Mouse (Mus musculus) erythroblast, embryonic 14.5 days (primary cell): ENCODE data around the gene Myo1c. TPM values are rescaled to one million over a fixed set of nuclear protein-coding genes. Genes with fewer than 3 reads are reported as not detected.

ENCODE experiments used
- H3K27me3 ChIP-seq: 2 replicates; pipeline ENCODE4 v1.6.1; 2012; ENCODE audit warnings: inconsistent platforms; ENCODE audit not compliant: control insufficient read depth
- H3K36me3 ChIP-seq: 2 replicates; pipeline ENCODE4 v1.6.1; 2012; ENCODE audit warnings: mild to moderate bottlenecking, inconsistent platforms; ENCODE audit not compliant: control insufficient read depth
- H3K4me1 ChIP-seq: 2 replicates; pipeline ENCODE4 v1.6.1; 2012; ENCODE audit warnings: inconsistent platforms; ENCODE audit not compliant: control insufficient read depth
- H3K4me3 ChIP-seq: replicated peaks from 2 replicates; pipeline ENCODE3; 2012; ENCODE audit warnings: moderate library complexity, mild to moderate bottlenecking, inconsistent platforms
- H3K9me3 ChIP-seq: 2 replicates; pipeline ENCODE4 v1.6.1; 2012; ENCODE audit warnings: low read length, inconsistent platforms, mixed read lengths; ENCODE audit not compliant: control insufficient read depth
- GATA1 ChIP-seq: IDR thresholded peaks from 2 replicates; pipeline ENCODE4 v1.6.1; 2012; ENCODE audit warnings: low read length, inconsistent platforms, mixed read lengths
- TAL1 ChIP-seq: IDR thresholded peaks from 3 replicates; pipeline ENCODE4 v1.6.1; 2012; ENCODE audit warnings: low read length, inconsistent platforms, mixed read lengths
- polyA plus RNA-seq: library from polyadenylated mRNA; stranded (reverse); fragments of >175 nt; gene quantifications from 2 replicates; pipeline ENCODE4 v1.2.3, GENCODE M21; 2012

Gene Myo1c
- 2.4 and 2.6 TPM in 2 replicates for polyA plus RNA-seq

DNA sequence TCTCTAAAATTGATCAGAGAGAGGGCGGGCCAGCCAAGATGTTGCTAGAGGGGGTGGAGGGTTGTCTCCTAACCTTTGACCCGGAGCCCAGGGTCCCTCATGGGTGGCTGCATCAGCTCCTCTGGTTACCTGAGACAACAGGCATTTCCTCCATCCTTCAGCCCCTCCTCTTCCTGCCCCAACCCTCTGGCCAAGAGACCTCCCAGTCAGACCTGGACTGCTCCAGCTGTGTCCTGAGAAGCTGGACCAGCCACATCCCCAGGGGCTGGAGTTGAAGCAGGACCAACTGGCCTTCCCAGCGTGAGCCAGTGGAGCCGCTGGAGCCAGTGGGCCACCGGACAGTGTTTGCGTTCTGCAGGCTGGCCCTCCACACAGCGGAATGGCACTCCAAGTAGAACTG lies at the start of gene Myo1c:
Gene Myo1c (plus strand): TSS at position 194 of the 400 bp plus-strand sequence.
- H3K36me3 ChIP-seq = peaks cover 27% of the 10 kb centered on the region
- peaks cover 61% of the 10 kb centered on the region for H3K4me1 ChIP-seq
- H3K4me3 ChIP-seq = peak within 1 kb of the TSS; percentile 83
- H3K9me3 ChIP-seq = no peaks in the 10 kb centered on the region
- TF ChIP-seq GATA1 (no peak), TAL1 (no peak)
- no peaks in the 10 kb centered on the region for H3K27me3 ChIP-seq

DNA sequence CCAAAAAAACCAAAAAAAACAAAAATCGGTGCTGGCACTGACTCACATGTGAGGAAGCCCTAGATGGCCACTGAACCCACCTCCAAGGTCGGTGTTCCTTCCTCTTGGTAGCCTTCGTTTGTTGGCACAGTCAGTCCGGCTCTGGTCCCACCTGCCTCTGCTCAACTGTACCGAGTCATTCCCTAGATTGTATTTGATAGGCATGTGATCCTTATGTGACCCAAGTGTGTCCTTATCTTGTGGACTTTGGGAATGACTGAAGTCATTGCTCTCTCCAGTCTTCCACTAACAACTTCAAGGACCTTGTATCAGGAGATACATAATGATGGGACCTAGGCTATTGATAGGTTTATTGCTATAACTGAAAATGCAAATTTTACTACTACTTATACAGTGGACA lies 45.5 kb upstream of the Myo1c start:
- peaks cover 83% of the 10 kb centered on the region for H3K36me3 ChIP-seq
- no peaks in the 10 kb centered on the region for H3K27me3 ChIP-seq
- H3K4me1 ChIP-seq = peaks cover 5% of the 10 kb centered on the region; the same call in 1 of the 2 replicates
- no peak overlapping the region for H3K4me3 ChIP-seq
- H3K9me3 ChIP-seq = no peaks in the 10 kb centered on the region
- TF ChIP-seq GATA1 (no peak), TAL1 (no peak)

DNA sequence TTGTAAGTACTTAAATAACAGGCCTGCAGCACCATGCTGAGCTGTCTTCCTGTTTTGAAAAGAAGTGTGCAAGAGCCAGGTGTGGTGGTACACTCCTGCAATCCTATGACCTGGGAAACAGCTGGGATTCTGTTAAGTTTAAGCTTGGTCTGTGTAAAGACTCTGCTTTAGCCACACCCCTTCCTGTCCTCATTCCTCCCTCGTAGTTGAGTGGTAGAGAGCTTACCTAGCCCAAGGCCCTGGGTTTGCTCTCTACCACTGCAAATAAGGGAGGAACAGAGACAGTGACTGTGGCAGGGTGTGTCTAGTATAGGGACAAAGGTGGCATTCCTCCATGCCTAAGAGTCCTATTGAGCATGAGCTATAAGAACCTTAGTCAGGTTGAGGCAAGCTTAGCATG lies 45.0 kb upstream of the Myo1c start:
- H3K4me3 ChIP-seq = no peak overlapping the region
- H3K9me3 ChIP-seq = no peaks in the 10 kb centered on the region
- H3K4me1 ChIP-seq = peaks cover 5% of the 10 kb centered on the region; the same call in 1 of the 2 replicates
- H3K27me3 ChIP-seq = no peaks in the 10 kb centered on the region
- H3K36me3 ChIP-seq = peaks cover 83% of the 10 kb centered on the region
- no peak for TF ChIP-seq GATA1
- TF ChIP-seq TAL1 = no peak

DNA sequence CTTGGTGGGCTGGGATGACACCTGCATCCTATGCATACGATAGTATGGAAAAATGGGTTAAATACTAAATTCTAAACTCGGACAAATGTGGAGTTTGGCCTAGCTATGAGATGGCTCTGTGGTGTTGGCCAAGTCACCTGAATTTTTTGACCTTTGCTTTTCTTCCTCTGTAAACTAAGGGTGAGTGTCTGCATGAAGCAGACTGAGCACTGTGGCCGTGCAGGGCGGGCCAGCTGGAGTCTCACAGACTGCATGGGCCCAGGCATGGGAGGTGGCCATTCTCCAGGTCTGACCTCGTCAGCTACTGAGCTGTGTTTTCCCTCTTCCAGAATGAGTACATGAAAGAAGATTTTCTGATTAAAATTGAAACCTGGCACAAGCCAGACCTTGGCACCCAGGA lies 41.5 kb upstream of the Myo1c start:
- no peaks in the 10 kb centered on the region for H3K9me3 ChIP-seq
- no peak overlapping the region for H3K4me3 ChIP-seq
- H3K27me3 ChIP-seq = no peaks in the 10 kb centered on the region
- TF ChIP-seq TAL1 (no peak), GATA1 (no peak)
- peaks cover 80% of the 10 kb centered on the region for H3K36me3 ChIP-seq
- H3K4me1 ChIP-seq = peaks cover 5% of the 10 kb centered on the region; the same call in 1 of the 2 replicates

DNA sequence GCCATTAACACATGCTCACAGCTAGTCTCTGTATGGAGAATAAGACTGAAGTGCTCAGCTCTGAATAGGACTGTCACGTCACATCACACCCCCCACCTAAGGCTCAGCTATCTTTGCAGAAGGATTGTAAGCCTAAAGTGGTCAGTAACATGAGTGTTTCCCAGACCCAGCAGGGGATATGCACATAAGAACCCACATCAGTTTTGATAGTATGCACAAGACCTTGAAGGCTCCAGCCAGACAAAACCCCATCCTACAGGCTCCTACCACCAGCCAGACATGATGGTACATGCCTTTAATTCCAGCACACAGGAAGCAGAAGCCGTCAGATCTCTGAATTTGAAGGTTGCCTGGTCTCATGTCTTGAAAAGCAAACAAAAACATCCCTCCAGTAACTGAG lies 40.3 kb upstream of the Myo1c start:
- no peak overlapping the region for H3K4me3 ChIP-seq
- TF ChIP-seq TAL1 (no peak), GATA1 (no peak)

DNA sequence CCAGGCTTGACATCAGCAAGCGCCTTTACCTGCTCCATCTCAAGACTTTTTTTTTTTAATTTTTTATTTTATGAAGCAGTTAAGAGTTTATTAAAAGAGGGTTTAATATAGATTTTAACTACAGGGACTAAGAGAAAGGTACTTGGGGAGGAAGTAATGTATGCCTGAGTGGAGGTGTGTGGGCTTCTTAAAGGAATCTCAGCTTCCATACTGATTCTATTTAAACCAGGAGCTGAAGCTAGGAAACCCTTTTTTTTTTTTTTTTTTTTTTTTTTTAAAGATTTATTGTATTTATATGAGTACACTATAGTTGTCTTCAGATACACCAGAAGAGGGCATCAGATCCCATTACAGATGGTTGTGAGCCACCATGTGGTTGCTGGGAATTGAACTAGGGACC lies 35.5 kb upstream of the Myo1c start:
- TF ChIP-seq GATA1 = no peak
- no peak; the same call in 2 of the 3 replicates for TF ChIP-seq TAL1
- no peaks in the 10 kb centered on the region for H3K27me3 ChIP-seq
- H3K36me3 ChIP-seq = peaks cover 70% of the 10 kb centered on the region
- no peak overlapping the region for H3K4me3 ChIP-seq
- no peaks in the 10 kb centered on the region for H3K4me1 ChIP-seq
- no peaks in the 10 kb centered on the region for H3K9me3 ChIP-seq

More for the DNA sequence above, 40.3 kb upstream of the Myo1c start:
- Histone ChIP-seq H3K36me3 (peaks cover 78% of the 10 kb centered on the region), H3K9me3 (no peaks in the 10 kb centered on the region), H3K4me1 (peaks cover 5% of the 10 kb centered on the region; the same call in 1 of the 2 replicates), H3K27me3 (no peaks in the 10 kb centered on the region)

DNA sequence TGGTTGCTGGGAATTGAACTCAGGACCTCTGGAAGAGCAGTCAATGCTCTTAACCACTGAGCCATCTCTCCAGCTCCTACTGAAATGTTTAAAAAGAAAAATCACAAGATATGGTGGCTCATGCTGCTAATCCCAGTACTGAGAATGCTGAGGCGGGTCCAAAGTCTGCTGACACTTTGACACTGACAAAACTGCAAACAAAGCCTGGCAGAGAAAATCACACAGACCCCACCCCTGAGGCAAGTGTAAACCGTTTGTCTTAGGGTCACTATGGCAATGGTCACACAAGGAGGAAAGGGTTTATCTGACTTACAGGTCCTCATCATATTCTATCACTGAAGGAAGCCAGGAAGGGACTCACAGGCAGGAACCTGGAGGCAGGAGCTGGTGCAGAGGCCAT lies 34.7 kb upstream of the Myo1c start:
- Histone ChIP-seq H3K4me1 (no peaks in the 10 kb centered on the region), H3K9me3 (no peaks in the 10 kb centered on the region), H3K27me3 (no peaks in the 10 kb centered on the region), H3K4me3 (no peak overlapping the region), H3K36me3 (peaks cover 70% of the 10 kb centered on the region)
- TF ChIP-seq GATA1 (no peak), TAL1 (no peak)

DNA sequence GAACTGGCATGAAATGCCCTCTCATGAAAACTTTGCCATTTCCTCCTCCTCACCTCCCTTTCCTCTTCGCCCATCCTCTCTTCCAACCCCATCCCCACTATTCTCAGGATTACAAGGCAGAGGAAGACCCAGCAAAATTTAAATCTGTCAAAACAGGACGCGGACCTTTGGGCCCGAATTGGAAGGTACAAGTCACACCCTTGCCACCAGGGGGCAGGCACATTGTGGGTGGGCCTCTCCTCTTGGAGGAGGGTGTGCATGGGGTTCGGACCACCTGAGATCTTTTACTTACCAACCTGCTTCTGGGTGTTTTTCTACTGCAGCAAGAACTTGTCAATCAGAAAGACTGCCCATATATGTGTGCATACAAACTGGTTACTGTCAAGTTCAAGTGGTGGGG lies 31.2 kb upstream of the Myo1c start:
- H3K27me3 ChIP-seq = no peaks in the 10 kb centered on the region
- H3K4me3 ChIP-seq = no peak overlapping the region
- H3K36me3 ChIP-seq = peaks cover 71% of the 10 kb centered on the region
- no peaks in the 10 kb centered on the region for H3K4me1 ChIP-seq
- no peaks in the 10 kb centered on the region for H3K9me3 ChIP-seq
- no peak for TF ChIP-seq TAL1
- TF ChIP-seq GATA1 = no peak

DNA sequence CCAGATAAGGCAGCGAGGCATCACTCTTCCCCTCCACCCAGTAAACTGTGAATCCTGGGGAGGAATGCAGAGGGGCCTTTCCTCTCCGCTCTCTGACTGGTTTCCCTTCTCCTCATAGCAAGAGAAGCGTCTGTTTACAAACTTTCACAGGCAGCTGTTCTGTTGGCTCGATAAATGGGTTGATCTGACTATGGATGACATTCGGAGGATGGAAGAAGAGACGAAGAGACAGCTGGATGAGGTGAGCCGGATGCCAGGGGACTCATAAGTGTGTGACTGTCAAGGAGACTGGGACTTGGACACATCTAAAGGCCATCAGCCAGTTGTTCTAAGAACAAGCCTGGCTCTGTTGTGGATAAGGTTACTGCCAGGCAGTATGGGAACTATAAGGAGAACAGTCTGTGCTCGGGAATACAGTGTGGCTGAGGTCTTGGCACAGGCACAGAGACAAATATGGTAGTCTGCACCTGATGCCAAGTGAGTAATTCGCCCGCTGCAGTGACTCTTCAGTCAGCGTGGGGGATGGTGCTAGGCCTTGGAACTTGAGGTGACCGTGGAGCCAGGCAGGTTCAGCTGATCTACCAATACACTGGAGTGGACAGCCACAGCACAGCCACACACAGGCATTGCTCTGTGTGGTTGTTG lies 30.0 kb upstream of the Myo1c start:
- Histone ChIP-seq H3K9me3 (no peaks in the 10 kb centered on the region), H3K27me3 (no peaks in the 10 kb centered on the region), H3K4me1 (peaks cover 1% of the 10 kb centered on the region; the same call in 1 of the 2 replicates), H3K36me3 (peaks cover 73% of the 10 kb centered on the region), H3K4me3 (no peak overlapping the region)
- TF ChIP-seq TAL1 = no peak
- TF ChIP-seq GATA1 = no peak
